Mouse (Mus musculus): ENCODE results near the gene Tmem92.

The Tmem92 gene

DNA sequence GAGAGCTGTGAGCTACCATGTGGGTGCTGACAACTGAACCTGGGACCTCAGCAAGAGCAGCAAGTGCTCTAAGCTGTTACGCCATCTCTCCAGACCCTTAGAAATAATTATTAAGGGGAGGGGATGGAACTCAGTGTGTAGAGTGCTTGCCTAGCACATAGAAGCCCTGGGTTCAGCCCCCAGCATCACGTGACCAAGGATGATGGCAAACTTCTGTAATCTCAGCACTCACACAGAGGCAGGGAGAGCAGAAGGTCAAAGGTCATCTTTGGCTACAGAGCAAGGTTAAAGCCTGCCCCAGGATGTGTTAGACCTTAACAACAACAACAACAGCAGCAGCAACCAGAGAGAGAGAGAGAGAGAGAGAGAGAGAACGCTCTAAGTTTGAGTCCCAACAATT, 54.0 kb downstream of the Tmem92 start:
- DNase-seq (ENCODE audit: low spot score) = no peak

DNA sequence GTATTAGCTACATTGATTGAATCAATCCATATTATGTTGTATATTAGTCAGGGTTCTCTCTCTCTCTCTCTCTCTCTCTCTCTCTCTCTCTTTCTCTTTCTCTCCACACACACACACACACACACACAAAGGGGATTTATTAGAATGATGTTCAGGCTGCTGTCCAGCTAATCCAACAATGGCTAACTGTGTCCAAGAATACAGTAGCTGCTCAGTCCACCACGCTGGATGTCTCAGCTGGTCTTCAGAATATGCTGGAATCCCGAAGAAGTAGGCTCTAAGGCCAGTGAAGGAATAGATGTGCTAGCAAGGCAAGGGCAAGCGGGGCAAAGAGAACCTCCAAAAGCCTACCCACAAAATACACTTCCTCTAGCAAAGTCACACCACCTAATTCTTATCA, 55.2 kb downstream of the Tmem92 start:
- DNase-seq (ENCODE audit: low spot score) = peak; percentile 17
